Mouse (Mus musculus): ENCODE data around the gene Plg.

DNA sequence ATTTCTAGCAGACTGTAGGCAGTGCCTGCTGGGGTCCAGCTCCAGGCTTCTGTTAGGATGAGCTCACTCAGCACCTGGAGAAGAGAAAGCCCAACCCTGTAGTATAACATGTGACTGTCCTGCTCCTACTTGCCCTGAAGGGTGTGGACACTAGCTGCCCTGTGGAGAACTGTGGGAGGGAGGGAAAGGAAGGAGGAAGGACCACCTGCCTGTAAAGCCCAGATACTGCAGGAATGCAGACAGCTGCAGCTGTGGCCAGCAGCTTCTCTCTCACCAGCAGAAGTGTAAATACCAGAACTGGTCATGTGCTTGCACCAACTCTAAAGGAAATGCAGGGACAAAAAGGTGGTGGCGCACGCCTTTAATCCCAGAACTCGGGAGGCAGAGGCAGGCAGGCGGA, 8.1 kb upstream of the Plg start:
- TF ChIP-seq CTCF (IDR thresholded peaks at IDR 0.05; ENCODE audit: low read depth, low read length): no peak
- TF ChIP-seq POLR2A (IDR thresholded peaks at IDR 0.05; ENCODE audit: extremely low read depth, insufficient read depth, low read length): no peak
